Mouse (Mus musculus) left cerebral cortex, adult 8-10 months (tissue): Measurements from ENCODE around the gene Ndufs8. TPM values are rescaled to one million over a fixed set of nuclear protein-coding genes. Genes with fewer than 3 reads are reported as not detected.

Source experiments
- DNase-seq, 2 experiments: peaks; one replicate each; pipeline ENCODE4 v3.0.0; 2022; ENCODE audit warnings: low spot score in 2 of 2
- total RNA-seq, 4 experiments: library from RNA; stranded (reverse); gene quantifications; 2 replicates each; pipeline ENCODE4 v1.2.4; 2022

The Ndufs8 gene
- total RNA-seq, 4 experiments from 2014 or later, result 136 to 159 (median 145) TPM

DNA sequence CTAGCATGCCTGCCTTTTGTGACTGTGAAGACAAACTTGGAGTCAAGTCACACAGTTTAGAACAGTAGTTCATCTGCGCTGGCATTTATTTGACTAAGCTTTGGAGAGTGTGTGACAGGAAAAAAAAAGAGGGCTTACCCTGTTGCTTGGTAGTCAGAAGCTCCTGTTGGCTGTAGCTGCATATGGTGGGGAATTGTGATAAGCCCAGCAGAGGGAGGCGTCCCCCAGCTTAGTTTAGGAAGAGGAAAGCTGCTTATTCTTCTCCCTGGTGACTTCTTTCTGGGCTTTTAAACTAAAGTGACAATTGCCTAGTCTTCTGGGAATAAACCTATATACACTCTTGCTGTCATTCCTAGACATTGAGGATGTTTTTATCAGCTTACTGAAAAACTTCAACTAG, 49.9 kb downstream of the Ndufs8 start:
- no peak for DNase-seq

Other genes starting within 250 kb of the Ndufs8 start
- gene Lrp5, start 226.2 kb downstream of the Ndufs8 start, total RNA-seq, result 10 to 100 TPM in 1 of 4 experiments, 1 to 10 TPM in 3; 7.9 to 10.6 (median 8.4) TPM
- 10 to 100 TPM; 25.9 to 28.3 (median 26.3) TPM for gene 1810055G02Rik, start 204.5 kb downstream of the Ndufs8 start, total RNA-seq
- gene Kmt5b, start 145.4 kb downstream of the Ndufs8 start, total RNA-seq, result 10 to 100 TPM; 46.2 to 53.0 (median 50.5) TPM
- 10 to 100 TPM; 68.4 to 87.2 (median 76.7) TPM for gene Chka, start 61.0 kb downstream of the Ndufs8 start, total RNA-seq
- gene Tcirg1, start 5.6 kb downstream of the Ndufs8 start, total RNA-seq, result 10 to 100 TPM; 14.9 to 26.1 (median 21.5) TPM
- 1 to 10 TPM; 3.4 to 5.5 (median 5.1) TPM for gene Aldh3b1, start 17.0 kb upstream of the Ndufs8 start, total RNA-seq
- 10 to 100 TPM; 13.4 to 30.8 (median 20.0) TPM for gene Unc93b1, start 22.4 kb upstream of the Ndufs8 start, total RNA-seq
- gene Aldh3b3, start 45.9 kb upstream of the Ndufs8 start, total RNA-seq, result under 1 TPM in 2 of 4 experiments, not detected in 2; 0.44 to 0.50 TPM
- 1 to 10 TPM in 1 of 4 experiments, under 1 TPM in 3; 0.80 to 1.3 (median 0.91) TPM for gene Aldh3b2, start 59.6 kb upstream of the Ndufs8 start, total RNA-seq
- 1 to 10 TPM; 2.9 to 5.0 (median 4.5) TPM for gene Acy3, start 73.8 kb upstream of the Ndufs8 start, total RNA-seq
- not detected for gene Tbx10, start 80.0 kb upstream of the Ndufs8 start, total RNA-seq
- gene Nudt8, start 87.8 kb upstream of the Ndufs8 start, total RNA-seq, result 10 to 100 TPM in 1 of 4 experiments, 1 to 10 TPM in 3; 7.4 to 10.5 (median 8.9) TPM
- 1 to 10 TPM in 2 of 4 experiments, under 1 TPM in 2; 0.76 to 1.3 (median 1.1) TPM for gene Gm49405, start 87.9 kb upstream of the Ndufs8 start, total RNA-seq
- 10 to 100 TPM in 1 of 4 experiments, 1 to 10 TPM in 3; 3.9 to 11.7 (median 4.1) TPM for gene Doc2g, start 90.5 kb upstream of the Ndufs8 start, total RNA-seq
- 100 to 1,000 TPM; 243 to 273 (median 258) TPM for gene Ndufv1, start 100.0 kb upstream of the Ndufs8 start, total RNA-seq
- gene Gstp1, start 125.2 kb upstream of the Ndufs8 start, total RNA-seq, result 100 to 1,000 TPM; 405 to 436 (median 416) TPM
- gene Gstp2, start 133.2 kb upstream of the Ndufs8 start, total RNA-seq, result 10 to 100 TPM; 43.0 to 73.3 (median 55.7) TPM
- gene Gstp3, start 146.8 kb upstream of the Ndufs8 start, total RNA-seq, result not detected
- not detected for gene Cabp2, start 168.8 kb upstream of the Ndufs8 start, total RNA-seq
- 10 to 100 TPM; 20.2 to 28.9 (median 23.4) TPM for gene Cdk2ap2, start 184.4 kb upstream of the Ndufs8 start, total RNA-seq
- 100 to 1,000 TPM; 199 to 206 (median 205) TPM for gene Pitpnm1, start 187.2 kb upstream of the Ndufs8 start, total RNA-seq
- gene Aip, start 213.1 kb upstream of the Ndufs8 start, total RNA-seq, result 100 to 1,000 TPM; 120 to 143 (median 134) TPM
- gene Gpr152, start 227.0 kb upstream of the Ndufs8 start, total RNA-seq, result under 1 TPM in 1 of 4 experiments, not detected in 3; 0.08 TPM
- under 1 TPM in 3 of 4 experiments, not detected in 1; 0.17 to 0.37 (median 0.34) TPM for gene Cabp4, start 231.3 kb upstream of the Ndufs8 start, total RNA-seq
- 10 to 100 TPM; 86.9 to 98.0 (median 92.5) TPM for gene Coro1b, start 235.8 kb upstream of the Ndufs8 start, total RNA-seq
- gene Ptprcap, start 240.8 kb upstream of the Ndufs8 start, total RNA-seq, result 1 to 10 TPM; 1.6 to 2.2 (median 1.8) TPM